Mouse (Mus musculus) ES-Bruce4 (cell line): ENCODE data around the gene Ifi214. TPM values are rescaled to one million over a fixed set of nuclear protein-coding genes. Genes with fewer than 3 reads are reported as not detected.
"Not testable (repeated sequence)": the region's sequence is repeated elsewhere in the genome, so short reads cannot be mapped to it uniquely, and the experiment has no call there.

Experiments
- H3K27ac ChIP-seq: 2 replicates; pipeline ENCODE4 v1.5.1; 2012; ENCODE audit warnings: low read length, inconsistent platforms; ENCODE audit not compliant: insufficient read depth
- H3K27me3 ChIP-seq: 2 replicates; pipeline ENCODE4 v1.6.1; 2012; ENCODE audit warnings: mild to moderate bottlenecking, low read length, inconsistent platforms; ENCODE audit not compliant: control insufficient read depth, poor library complexity, insufficient read depth, severe bottlenecking
- H3K36me3 ChIP-seq: 2 replicates; pipeline ENCODE4 v1.6.1; 2012; ENCODE audit warnings: inconsistent platforms, mild to moderate bottlenecking, low read length, moderate library complexity; ENCODE audit not compliant: control insufficient read depth, poor library complexity, insufficient read depth, severe bottlenecking
- H3K4me1 ChIP-seq: one replicate; pipeline ENCODE4 v1.8.1; 2011; ENCODE audit warnings: low read length; ENCODE audit not compliant: control insufficient read depth, insufficient read depth
- H3K4me3 ChIP-seq: 2 replicates; pipeline ENCODE4 v1.5.1; 2011; ENCODE audit warnings: low read depth, mild to moderate bottlenecking, low read length
- H3K9ac ChIP-seq: 2 replicates; pipeline ENCODE4 v1.6.1; 2012; ENCODE audit warnings: low read depth, mild to moderate bottlenecking, inconsistent platforms; ENCODE audit not compliant: poor library complexity, severe bottlenecking
- H3K9me3 ChIP-seq: replicated peaks from 2 replicates; pipeline ENCODE4 v1.6.1; 2012; ENCODE audit warnings: mild to moderate bottlenecking, low read length, inconsistent platforms; ENCODE audit not compliant: control insufficient read depth, poor library complexity, insufficient read depth, severe bottlenecking
- CTCF ChIP-seq: IDR thresholded peaks from one replicate; pipeline ENCODE4 v1.8.1; 2011; ENCODE audit warnings: low read depth, low read length
- EP300 ChIP-seq: IDR thresholded peaks from 2 replicates; pipeline ENCODE4 v1.6.1; 2011; ENCODE audit warnings: low read depth, low read length; ENCODE audit not compliant: insufficient read depth
- POLR2A ChIP-seq: IDR thresholded peaks from one replicate; pipeline ENCODE4 v1.8.1; 2011; ENCODE audit warnings: low read length; ENCODE audit not compliant: insufficient read depth
- polyA plus RNA-seq: library from polyadenylated mRNA; stranded (reverse); fragments of >200 nt; gene quantifications from 2 replicates; pipeline ENCODE4 v1.2.4, GENCODE M21; 2011; ENCODE audit warnings: low read depth; ENCODE audit not compliant: missing spikeins, insufficient read depth, insufficient read length

Ifi214 gene
- polyA plus RNA-seq, result not detected in 2 replicates

GRCm38 (mm10) chr1:173535791-173536190 is at the start of gene Ifi214:
TSS of gene Ifi214 (minus strand) at chr1:173535957.
- not testable (repeated sequence) for H3K27ac ChIP-seq, H3K9me3 ChIP-seq, H3K36me3 ChIP-seq, H3K9ac ChIP-seq, H3K4me3 ChIP-seq, H3K4me1 ChIP-seq, H3K27me3 ChIP-seq

GRCm38 (mm10) chr1:173579921-173580585 is 44.3 kb upstream of the Ifi214 start:
- Histone ChIP-seq H3K36me3 (no peaks in the 10 kb centered on the region), H3K4me3 (no peak overlapping the region), H3K4me1 (no peaks in the 10 kb centered on the region), H3K27me3 (no peaks in the 10 kb centered on the region), H3K9me3 (peaks cover 43% of the 10 kb centered on the region), H3K27ac (no peak overlapping the region), H3K9ac (no peak overlapping the region)
- TF ChIP-seq POLR2A (no peak), EP300 (no peak), CTCF (no peak)

- no peaks in the 10 kb centered on the region for H3K27me3 ChIP-seq
- H3K36me3 ChIP-seq, result no peaks in the 10 kb centered on the region
- TF ChIP-seq POLR2A (no peak), EP300 (no peak), CTCF (no peak)
- H3K4me3 ChIP-seq, result no peak overlapping the region
- H3K9ac ChIP-seq, result no peak overlapping the region
- peaks cover 43% of the 10 kb centered on the region for H3K9me3 ChIP-seq
- H3K4me1 ChIP-seq, result no peaks in the 10 kb centered on the region
- H3K27ac ChIP-seq, result no peak overlapping the region
Measured at GRCm38 (mm10) chr1:173579079-173579478, 43.3 kb upstream of the Ifi214 start.

- H3K9me3 ChIP-seq, H3K4me1 ChIP-seq, H3K4me3 ChIP-seq, H3K36me3 ChIP-seq, H3K9ac ChIP-seq, H3K27ac ChIP-seq, H3K27me3 ChIP-seq: not testable (repeated sequence)
Measured at GRCm38 (mm10) chr1:173550491-173551050, 14.8 kb upstream of the Ifi214 start.

- not testable (repeated sequence) for H3K27ac ChIP-seq, H3K36me3 ChIP-seq, H3K9ac ChIP-seq
Measured at GRCm38 (mm10) chr1:173548798-173549197, 13.0 kb upstream of the Ifi214 start.

GRCm38 (mm10) chr1:173521452-173521851 is 14.3 kb downstream of the Ifi214 start:
- Histone ChIP-seq H3K27me3 (no peaks in the 10 kb centered on the region), H3K9me3 (no peaks in the 10 kb centered on the region), H3K4me3 (no peak overlapping the region), H3K4me1 (no peaks in the 10 kb centered on the region), H3K36me3 (no peaks in the 10 kb centered on the region), H3K9ac (no peak overlapping the region), H3K27ac (no peak overlapping the region)
- TF ChIP-seq POLR2A (no peak), CTCF (no peak), EP300 (no peak)

More at GRCm38 (mm10) chr1:173548798-173549197, 13.0 kb upstream of the Ifi214 start:
- H3K4me1 ChIP-seq, H3K27me3 ChIP-seq, H3K9me3 ChIP-seq, H3K4me3 ChIP-seq: not testable (repeated sequence)

GRCm38 (mm10) chr1:173510595-173510994 is 25.2 kb downstream of the Ifi214 start:
- not testable (repeated sequence) for H3K9ac ChIP-seq, H3K9me3 ChIP-seq, H3K4me3 ChIP-seq, H3K27ac ChIP-seq, H3K27me3 ChIP-seq, H3K4me1 ChIP-seq, H3K36me3 ChIP-seq

- not testable (repeated sequence) for H3K27me3 ChIP-seq, H3K9ac ChIP-seq, H3K4me3 ChIP-seq, H3K27ac ChIP-seq, H3K4me1 ChIP-seq, H3K9me3 ChIP-seq, H3K36me3 ChIP-seq
Measured at GRCm38 (mm10) chr1:173491483-173491882, 44.3 kb downstream of the Ifi214 start.

- not testable (repeated sequence) for H3K9me3 ChIP-seq, H3K4me1 ChIP-seq, H3K27ac ChIP-seq, H3K4me3 ChIP-seq, H3K36me3 ChIP-seq, H3K27me3 ChIP-seq, H3K9ac ChIP-seq
Measured at GRCm38 (mm10) chr1:173490812-173491480, 44.8 kb downstream of the Ifi214 start, which contains the start of gene Ifi206. TSS of gene Ifi206 (minus strand) at chr1:173491041.
